Mouse (Mus musculus) lung, embryonic 16.5 days (tissue): ENCODE measurements at regions not wholly inside any gene's neighbourhood (a gene's known extent, or its start where the extent isn't known, plus 50 kb on each side); places are given as distances from the start of the nearest gene placed in this dataset.
"Not testable (repeated sequence)": the region's sequence is repeated elsewhere in the genome, so short reads cannot be mapped to it uniquely, and the experiment has no call there.

ENCODE experiments used
- ATAC-seq: fragments of 200-750 bp; cut with Nextera tagmentation; 2 replicates; pipeline ENCODE4 v1.8.0; 2017; ENCODE audit warnings: low read depth, mild to moderate bottlenecking, moderate library complexity
- H3K27ac ChIP-seq: fragments of 300-500 bp; sonication (generic); 2 replicates; pipeline ENCODE4 v1.5.1; 2014; ENCODE audit warnings: mild to moderate bottlenecking, control low read depth, low read length
- H3K27me3 ChIP-seq: fragments of 300-500 bp; sonication (generic); 2 replicates; pipeline ENCODE4 v1.6.1; 2014; ENCODE audit warnings: low read depth, low read length, mixed read lengths; ENCODE audit not compliant: control insufficient read depth, insufficient read depth
- H3K36me3 ChIP-seq: fragments of 300-500 bp; sonication (generic); 2 replicates; pipeline ENCODE4 v1.6.1; 2014; ENCODE audit warnings: low read length; ENCODE audit not compliant: control insufficient read depth, insufficient read depth
- H3K4me1 ChIP-seq: fragments of 300-500 bp; sonication (generic); replicated peaks from 2 replicates; pipeline ENCODE4 v1.6.1; 2014; ENCODE audit warnings: low read length, mixed read lengths; ENCODE audit not compliant: control insufficient read depth, insufficient read depth
- H3K4me2 ChIP-seq: fragments of 300-500 bp; sonication (generic); 2 replicates; pipeline ENCODE4 v1.6.1; 2014; ENCODE audit warnings: low read depth, low read length, control low read depth
- H3K4me3 ChIP-seq: fragments of 300-500 bp; sonication (generic); 2 replicates; pipeline ENCODE4 v1.5.1; 2014; ENCODE audit warnings: mild to moderate bottlenecking, low read length, control low read depth
- H3K9ac ChIP-seq: fragments of 300-500 bp; sonication (generic); 2 replicates; pipeline ENCODE4 v1.6.1; 2014; ENCODE audit warnings: low read length, control low read depth
- H3K9me3 ChIP-seq: fragments of 300-500 bp; sonication (generic); 2 replicates; pipeline ENCODE4 v1.6.1; 2016; ENCODE audit warnings: low read length; ENCODE audit not compliant: control insufficient read depth
- WGBS: fragments of 180-500 bp; shearing (Covaris S2); extraction: QIAGEN DNeasy Blood & Tissue Kit; methylation state at CpG from one replicate; pipeline ENCODE4 v1.1.7; 2014; 5-methylcytosine and 5-hydroxymethylcytosine counted together

DNA sequence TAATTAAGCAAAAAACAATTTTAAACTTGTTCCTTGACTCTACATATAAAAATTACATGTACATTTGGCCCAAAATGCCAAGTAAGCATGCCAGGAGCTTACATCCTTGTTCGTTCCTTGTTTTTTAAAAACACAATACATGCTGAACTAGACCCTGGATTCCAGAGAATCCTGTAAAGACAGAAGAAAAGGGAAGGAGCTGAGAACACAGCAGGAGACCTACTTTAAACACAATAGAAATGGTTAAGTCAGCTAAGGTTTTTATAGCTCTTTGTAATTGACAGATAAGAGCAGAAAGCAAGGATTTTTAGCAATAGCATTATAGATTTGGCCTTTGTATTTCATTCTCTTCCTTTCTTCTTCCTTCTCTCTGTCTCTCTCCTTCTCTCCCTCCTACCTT lies 292.5 kb upstream of the Meis2 start:
- no peaks in the 10 kb centered on the region for H3K36me3 ChIP-seq
- H3K9me3 ChIP-seq: no peaks in the 10 kb centered on the region
- H3K4me2 ChIP-seq: no peak overlapping the region
- no peaks in the 10 kb centered on the region for H3K4me1 ChIP-seq
- no peak overlapping the region for H3K9ac ChIP-seq
- H3K4me3 ChIP-seq: no peak overlapping the region
- H3K27me3 ChIP-seq: no peaks in the 10 kb centered on the region
- ATAC-seq: no peak
- no peak overlapping the region for H3K27ac ChIP-seq
- 55% methylated on average over 1 of the region's 1 CpGs for WGBS

DNA sequence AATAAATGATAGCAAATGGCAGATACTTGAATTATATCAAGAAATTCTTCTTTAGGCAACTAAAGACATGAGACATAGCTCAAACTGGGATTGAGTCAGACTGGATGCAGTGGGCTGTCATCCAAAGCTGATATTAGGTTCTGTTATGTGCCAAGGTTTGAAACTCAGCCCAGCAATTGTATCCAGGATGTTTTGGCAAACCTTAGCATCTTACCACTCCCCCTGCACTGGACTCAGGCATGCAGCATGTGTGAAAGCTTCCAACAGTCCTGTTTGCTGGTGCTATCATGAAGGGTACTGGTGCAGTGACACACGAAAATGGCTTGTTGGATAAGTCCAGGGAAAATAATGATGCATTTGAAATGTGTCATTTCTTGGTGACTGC lies 282.9 kb upstream of the Meis2 start:
- 32% methylated on average over 1 of the region's 1 CpGs for WGBS
- Histone ChIP-seq H3K4me3 (no peak overlapping the region), H3K4me1 (no peaks in the 10 kb centered on the region), H3K9me3 (no peaks in the 10 kb centered on the region), H3K9ac (no peak overlapping the region), H3K27me3 (no peaks in the 10 kb centered on the region), H3K36me3 (no peaks in the 10 kb centered on the region), H3K27ac (no peak overlapping the region), H3K4me2 (no peak overlapping the region)
- no peak for ATAC-seq

DNA sequence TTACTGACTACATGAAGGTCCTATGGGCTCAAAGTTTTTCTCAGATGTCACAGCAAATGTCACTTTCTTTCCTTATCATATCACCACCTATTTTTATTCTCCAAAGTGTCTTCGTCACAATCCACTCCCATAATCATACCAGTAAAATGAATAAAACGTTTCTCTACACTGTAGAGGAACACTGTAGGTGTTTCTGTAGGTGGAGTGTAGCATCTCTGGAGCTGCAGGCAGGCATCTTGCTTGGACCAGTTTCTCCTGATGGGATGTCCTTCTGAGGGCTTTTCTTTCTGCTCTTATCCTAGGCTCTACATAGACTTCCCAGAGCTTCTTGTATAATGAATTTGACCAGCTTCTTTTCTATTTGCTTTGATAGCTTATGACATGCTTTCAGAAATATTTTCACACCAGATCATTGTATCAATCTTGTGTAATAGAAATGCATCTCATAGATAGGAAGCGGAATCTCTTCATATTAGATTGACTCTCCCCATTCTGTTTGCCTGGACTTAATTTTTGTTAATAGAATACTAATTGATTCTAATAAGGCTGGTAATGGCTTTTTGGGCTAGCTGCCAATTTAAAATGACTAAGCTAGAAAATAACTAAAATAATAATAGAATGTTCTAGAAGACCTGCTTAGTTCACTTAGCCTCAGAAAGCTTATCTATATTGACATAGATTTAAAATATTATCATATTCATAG lies 282.3 kb upstream of the Meis2 start:
- no peak overlapping the region for H3K4me3 ChIP-seq
- H3K4me2 ChIP-seq: no peak overlapping the region
- H3K9me3 ChIP-seq: no peaks in the 10 kb centered on the region
- no peaks in the 10 kb centered on the region for H3K36me3 ChIP-seq
- ATAC-seq: no peak
- no peaks in the 10 kb centered on the region for H3K27me3 ChIP-seq
- no peak overlapping the region for H3K27ac ChIP-seq
- H3K4me1 ChIP-seq: no peaks in the 10 kb centered on the region
- WGBS: 78% methylated on average over 3 of the region's 3 CpGs
- H3K9ac ChIP-seq: no peak overlapping the region

DNA sequence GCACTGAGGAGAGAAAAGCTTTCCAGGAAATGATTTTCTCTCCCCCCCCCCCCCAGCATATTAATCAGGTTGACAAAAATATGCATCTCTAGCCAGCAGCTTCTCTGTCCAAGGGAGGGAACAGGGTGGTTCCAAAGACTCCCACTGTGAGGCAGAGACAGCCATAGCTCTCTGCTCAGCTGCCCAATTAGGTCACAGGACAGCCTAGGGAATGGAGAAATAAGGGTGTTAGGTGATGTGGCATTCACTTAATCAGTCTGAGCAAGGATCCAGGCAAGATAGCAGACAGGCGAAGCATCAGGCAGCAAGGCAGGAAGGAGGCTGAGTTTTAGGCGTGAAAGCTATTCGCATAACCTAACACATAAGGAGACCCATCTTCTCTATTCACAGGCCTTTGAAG lies 266.2 kb upstream of the Meis2 start:
- ATAC-seq: no peak
- 83% methylated on average over 3 of the region's 3 CpGs for WGBS
- no peak overlapping the region for H3K4me3 ChIP-seq

DNA sequence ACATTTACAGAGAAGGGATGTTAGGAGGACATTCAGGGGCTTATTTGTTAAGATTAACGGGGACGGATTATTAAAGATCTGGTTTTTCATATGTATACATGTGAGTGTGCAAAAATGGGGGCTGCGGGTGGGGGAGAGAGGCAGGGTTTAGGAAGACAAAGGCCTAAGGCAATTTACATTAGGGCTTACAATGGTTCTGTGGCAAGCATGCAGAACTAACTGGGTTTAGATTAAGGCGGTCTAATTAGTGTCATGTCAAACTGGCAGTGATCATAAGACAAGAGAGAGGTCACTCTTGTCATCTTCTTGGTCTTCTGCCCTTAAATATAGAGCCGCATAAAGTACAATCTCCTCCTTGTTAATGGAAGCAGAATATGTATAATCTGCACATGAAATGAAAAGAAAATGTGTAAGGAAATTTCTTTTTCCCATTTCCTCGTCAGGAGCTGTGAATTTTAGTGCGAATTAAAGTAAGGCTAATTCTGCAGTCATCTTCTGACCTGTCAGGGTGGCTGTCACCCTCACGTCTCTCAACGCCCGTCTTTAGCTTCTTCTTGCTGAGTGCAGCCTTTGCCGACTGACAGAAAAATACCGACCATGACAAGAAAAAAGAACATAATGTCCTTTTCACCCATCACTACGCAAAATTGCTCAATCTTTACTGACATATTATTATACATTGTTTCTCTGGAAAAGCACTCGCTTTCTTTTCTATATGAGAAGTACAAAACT lies 256.6 kb upstream of the Meis2 start:
- H3K27ac ChIP-seq: no peak overlapping the region
- ATAC-seq: peak; percentile 57; the same call in 1 of the 2 replicates
- no peak overlapping the region for H3K9ac ChIP-seq
- no peaks in the 10 kb centered on the region for H3K36me3 ChIP-seq
- H3K4me1 ChIP-seq: no peaks in the 10 kb centered on the region
- 58% methylated on average over 14 of the region's 14 CpGs for WGBS
- H3K4me3 ChIP-seq: no peak overlapping the region
- no peaks in the 10 kb centered on the region for H3K27me3 ChIP-seq
- no peaks in the 10 kb centered on the region for H3K9me3 ChIP-seq
- no peak overlapping the region for H3K4me2 ChIP-seq

More for the DNA sequence above, 266.2 kb upstream of the Meis2 start:
- Histone ChIP-seq H3K9ac (no peak overlapping the region), H3K27ac (no peak overlapping the region), H3K36me3 (no peaks in the 10 kb centered on the region), H3K4me2 (no peak overlapping the region), H3K4me1 (no peaks in the 10 kb centered on the region), H3K27me3 (no peaks in the 10 kb centered on the region), H3K9me3 (no peaks in the 10 kb centered on the region)

DNA sequence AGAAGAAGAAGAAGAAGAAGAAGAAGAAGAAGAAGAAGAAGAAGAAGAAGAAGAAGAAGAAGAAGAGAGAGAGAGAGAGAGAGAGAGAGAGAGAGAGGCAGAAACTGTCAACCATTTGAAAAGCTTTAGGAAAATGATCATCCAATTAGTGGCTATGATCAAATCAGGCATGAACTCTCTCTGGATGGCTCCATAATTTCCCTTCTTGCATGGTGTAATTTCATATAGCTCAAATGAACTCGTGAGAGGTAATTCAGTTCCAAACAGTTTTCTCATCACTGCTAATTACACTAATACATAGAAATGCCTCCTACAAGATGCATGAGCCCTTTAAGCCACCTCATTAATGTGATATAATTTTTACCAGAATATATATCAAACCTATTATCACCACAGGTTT lies 233.9 kb upstream of the Meis2 start:
- no peak for ATAC-seq
- H3K27ac ChIP-seq: no peak overlapping the region
- H3K4me1 ChIP-seq: no peaks in the 10 kb centered on the region
- H3K36me3 ChIP-seq: no peaks in the 10 kb centered on the region
- no peak overlapping the region for H3K4me3 ChIP-seq
- H3K4me2 ChIP-seq: no peak overlapping the region
- 68% methylated on average over 1 of the region's 1 CpGs for WGBS
- H3K9me3 ChIP-seq: no peaks in the 10 kb centered on the region
- H3K27me3 ChIP-seq: no peaks in the 10 kb centered on the region
- no peak overlapping the region for H3K9ac ChIP-seq

DNA sequence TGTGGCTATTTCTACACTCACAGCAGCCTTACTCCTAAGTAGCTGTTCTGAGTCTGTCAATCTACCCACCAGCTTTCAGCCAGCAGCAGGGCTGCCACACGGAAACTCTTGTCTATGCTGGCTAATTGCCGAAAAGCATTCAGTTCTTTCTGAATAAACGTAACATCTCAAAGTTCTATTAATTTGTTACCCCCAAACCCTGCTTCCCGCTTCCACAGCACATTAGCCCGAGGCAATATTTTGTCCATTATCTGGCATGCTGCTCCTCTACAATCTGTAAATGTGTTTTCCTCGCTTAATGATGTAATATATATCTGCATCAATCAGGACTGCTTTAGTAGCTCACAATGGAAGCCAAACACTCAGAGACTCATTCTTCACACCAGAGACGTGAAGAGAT lies 224.2 kb upstream of the Meis2 start:
- Histone ChIP-seq H3K36me3 (no peaks in the 10 kb centered on the region), H3K4me2 (no peak overlapping the region), H3K4me1 (no peaks in the 10 kb centered on the region), H3K27me3 (no peaks in the 10 kb centered on the region), H3K9ac (no peak overlapping the region), H3K9me3 (no peaks in the 10 kb centered on the region), H3K4me3 (no peak overlapping the region), H3K27ac (no peak overlapping the region)
- no peak for ATAC-seq
- 77% methylated on average over 7 of the region's 7 CpGs for WGBS

DNA sequence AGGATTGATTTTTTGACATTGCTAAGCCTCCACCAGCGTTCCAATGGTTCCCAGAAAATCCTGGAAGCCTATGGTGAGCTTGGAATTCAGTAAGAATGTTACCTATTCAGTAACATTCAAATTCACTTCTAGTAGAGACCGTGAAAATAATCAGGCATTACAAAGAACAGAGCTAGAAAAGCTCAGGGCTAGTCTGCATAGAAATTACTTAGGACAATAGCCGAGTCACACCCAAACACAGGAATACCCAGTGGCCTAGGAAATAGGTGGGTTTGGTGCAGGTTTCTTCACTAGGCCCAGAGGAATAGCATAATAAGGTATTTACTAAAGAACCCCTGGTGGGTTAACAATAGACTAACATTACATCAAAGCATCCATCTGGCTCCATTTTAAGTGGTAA lies 177.6 kb upstream of the Meis2 start:
- not testable (repeated sequence) for H3K4me2 ChIP-seq, H3K27me3 ChIP-seq, H3K4me1 ChIP-seq, H3K36me3 ChIP-seq, H3K9ac ChIP-seq, ATAC-seq, H3K27ac ChIP-seq, H3K9me3 ChIP-seq, H3K4me3 ChIP-seq
- 62% methylated on average over 3 of the region's 3 CpGs for WGBS

DNA sequence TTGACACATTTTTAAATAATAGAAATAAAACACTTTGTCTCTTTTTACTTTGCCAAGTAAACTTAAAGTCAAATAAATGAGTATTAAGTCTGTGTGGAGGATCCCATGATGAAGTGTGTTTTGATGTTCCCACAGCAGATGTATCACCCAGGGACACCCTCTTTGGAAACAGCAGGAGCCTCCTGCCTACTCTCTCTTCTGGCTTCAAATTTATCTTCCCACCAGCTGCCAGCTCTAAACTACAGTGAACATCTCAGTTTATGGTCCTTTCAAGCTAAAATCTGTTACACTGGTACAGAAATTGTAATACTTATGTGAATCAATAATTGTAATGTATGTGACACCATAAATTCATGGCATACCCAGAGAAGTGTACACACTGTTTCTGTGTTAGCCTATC lies 171.1 kb upstream of the Meis2 start:
- Histone ChIP-seq H3K4me3 (no peak overlapping the region), H3K27ac (no peak overlapping the region), H3K36me3 (no peaks in the 10 kb centered on the region), H3K4me1 (no peaks in the 10 kb centered on the region), H3K9me3 (no peaks in the 10 kb centered on the region), H3K4me2 (no peak overlapping the region), H3K27me3 (no peaks in the 10 kb centered on the region), H3K9ac (no peak overlapping the region)
- ATAC-seq: no peak
